Mouse (Mus musculus): ENCODE data around the gene Nedd9. TPM values are rescaled to one million over a fixed set of nuclear protein-coding genes. Genes with fewer than 3 reads are reported as not detected.

Gene Nedd9
- polyA plus RNA-seq, 1 experiment from 2014 or later = 12.4 TPM

DNA sequence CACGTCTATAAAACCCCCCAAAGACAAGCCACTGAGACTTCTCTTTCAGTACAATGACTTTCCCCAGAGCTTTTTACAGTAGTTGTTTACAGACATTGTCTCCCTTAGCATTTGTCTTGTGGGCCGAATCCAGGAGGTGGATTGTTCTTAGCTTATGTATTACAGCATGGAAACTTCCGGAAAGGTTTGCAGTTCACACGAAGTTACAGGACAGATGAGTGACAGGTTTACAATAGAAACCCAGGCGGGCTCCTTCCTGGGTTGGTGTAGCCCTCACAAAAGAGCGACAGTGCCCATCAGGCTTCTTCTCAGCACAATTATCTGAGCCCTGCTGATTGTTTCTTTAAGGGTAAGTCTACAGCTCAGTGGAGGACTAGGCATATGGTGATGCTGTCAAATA lies 124.3 kb downstream of the Nedd9 start:
- Histone ChIP-seq H3K9ac (replicated peaks) (no peak overlapping the region), H3K36me3 (no peaks in the 10 kb centered on the region), H3K27ac (replicated peaks) (no peak overlapping the region), H3K9me3 (replicated peaks) (no peaks in the 10 kb centered on the region), H3K4me3 (replicated peaks) (no peak overlapping the region), H3K27me3 (replicated peaks) (no peaks in the 10 kb centered on the region), H3K4me1 (peaks cover 17% of the 10 kb centered on the region), H3K4me2 (no peak overlapping the region)
- no peak for ATAC-seq (ENCODE audit: low FRiP score)
- WGBS = 71% methylated on average over 6 of the region's 6 CpGs

DNA sequence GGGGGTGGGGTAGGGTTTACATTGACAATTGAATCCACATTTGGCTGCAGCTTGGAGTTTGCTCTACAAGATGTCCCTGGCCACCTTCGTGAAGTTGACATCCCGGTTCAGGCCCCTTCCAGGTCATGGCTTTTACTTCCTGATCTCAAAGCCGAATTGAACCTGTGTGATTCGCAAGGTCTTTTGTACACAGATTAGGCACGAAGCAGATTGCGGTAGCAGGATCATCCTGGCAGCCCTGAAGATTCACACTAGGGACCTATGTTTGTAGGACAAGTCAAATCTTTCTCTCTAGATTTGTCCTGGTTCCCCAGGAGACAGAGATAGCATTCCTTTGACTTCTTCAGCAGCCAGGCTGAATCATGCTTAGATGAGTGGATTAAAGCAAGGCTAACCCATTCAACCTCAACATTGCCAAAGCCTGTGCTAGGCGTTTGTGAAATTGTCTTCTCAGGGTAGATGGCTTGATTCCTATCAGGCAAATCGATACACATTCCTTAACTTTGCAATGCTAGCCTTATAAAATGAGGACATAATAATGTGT lies 126.8 kb downstream of the Nedd9 start:
- Histone ChIP-seq H3K4me1 (peaks cover 39% of the 10 kb centered on the region), H3K9ac (replicated peaks) (no peak overlapping the region), H3K27ac (replicated peaks) (no peak overlapping the region), H3K9me3 (replicated peaks) (no peaks in the 10 kb centered on the region), H3K4me2 (peak overlapping the region; percentile 69; the same call in 1 of the 2 replicates), H3K27me3 (replicated peaks) (no peaks in the 10 kb centered on the region), H3K4me3 (replicated peaks) (no peak overlapping the region), H3K36me3 (no peaks in the 10 kb centered on the region)
- 23% methylated on average over 8 of the region's 8 CpGs for WGBS
- ATAC-seq (ENCODE audit: low FRiP score) = no peak

DNA sequence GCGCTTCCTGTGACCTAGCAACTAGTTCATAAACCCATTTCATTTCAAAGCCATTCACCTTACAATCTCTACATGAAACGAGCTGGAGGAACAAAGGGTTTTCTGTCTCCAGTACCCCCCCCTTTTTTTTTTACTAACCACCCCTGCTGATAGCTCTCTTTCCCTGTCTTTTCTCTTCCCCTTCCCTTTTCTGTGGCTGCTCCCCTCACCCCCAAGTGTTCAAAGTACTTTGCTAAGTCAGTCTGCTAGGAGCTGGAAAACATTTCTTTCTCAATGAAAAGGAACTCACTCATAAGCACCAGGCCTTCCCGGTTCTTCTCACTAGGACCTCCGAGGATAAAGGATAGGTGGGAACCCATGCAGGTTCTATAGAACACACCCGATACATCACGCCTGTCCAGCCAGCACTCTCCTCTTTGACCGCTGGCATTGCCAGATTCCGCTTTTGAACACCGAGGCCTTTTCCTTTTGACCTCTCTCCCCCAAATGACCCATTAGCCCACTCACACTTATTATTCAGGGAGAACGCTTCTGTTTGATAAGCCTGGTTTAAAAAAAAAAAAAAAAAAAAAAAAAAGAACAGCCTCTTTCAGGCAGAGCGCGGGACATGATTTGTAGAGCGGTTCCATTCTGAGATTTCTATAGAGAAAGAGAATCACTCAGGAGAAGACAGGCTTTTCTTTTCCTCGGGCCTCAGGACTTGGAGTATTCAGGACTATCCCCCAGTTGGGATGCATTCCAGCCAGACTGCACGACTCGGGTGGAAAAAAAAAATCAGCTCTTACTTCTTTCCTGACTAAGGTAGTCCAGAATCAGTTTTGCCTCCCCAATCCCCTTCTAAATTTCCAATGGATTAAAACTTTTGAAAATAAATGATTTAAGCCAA lies 127.6 kb downstream of the Nedd9 start:
- Histone ChIP-seq H3K27me3 (replicated peaks) (no peaks in the 10 kb centered on the region), H3K4me3 (replicated peaks) (peak overlapping the region; percentile 68), H3K4me1 (peaks cover 44% of the 10 kb centered on the region), H3K27ac (replicated peaks) (peak overlapping the region; percentile 93), H3K9ac (replicated peaks) (no peak overlapping the region; the same call in 1 of the 2 replicates), H3K36me3 (no peaks in the 10 kb centered on the region), H3K4me2 (peak overlapping the region; percentile 69), H3K9me3 (replicated peaks) (no peaks in the 10 kb centered on the region)
- 0 out of 2 replicates have a peak, but pooled peaks have one; percentile 23 for ATAC-seq (ENCODE audit: low FRiP score)
- WGBS = 2% methylated on average over 16 of the region's 16 CpGs

DNA sequence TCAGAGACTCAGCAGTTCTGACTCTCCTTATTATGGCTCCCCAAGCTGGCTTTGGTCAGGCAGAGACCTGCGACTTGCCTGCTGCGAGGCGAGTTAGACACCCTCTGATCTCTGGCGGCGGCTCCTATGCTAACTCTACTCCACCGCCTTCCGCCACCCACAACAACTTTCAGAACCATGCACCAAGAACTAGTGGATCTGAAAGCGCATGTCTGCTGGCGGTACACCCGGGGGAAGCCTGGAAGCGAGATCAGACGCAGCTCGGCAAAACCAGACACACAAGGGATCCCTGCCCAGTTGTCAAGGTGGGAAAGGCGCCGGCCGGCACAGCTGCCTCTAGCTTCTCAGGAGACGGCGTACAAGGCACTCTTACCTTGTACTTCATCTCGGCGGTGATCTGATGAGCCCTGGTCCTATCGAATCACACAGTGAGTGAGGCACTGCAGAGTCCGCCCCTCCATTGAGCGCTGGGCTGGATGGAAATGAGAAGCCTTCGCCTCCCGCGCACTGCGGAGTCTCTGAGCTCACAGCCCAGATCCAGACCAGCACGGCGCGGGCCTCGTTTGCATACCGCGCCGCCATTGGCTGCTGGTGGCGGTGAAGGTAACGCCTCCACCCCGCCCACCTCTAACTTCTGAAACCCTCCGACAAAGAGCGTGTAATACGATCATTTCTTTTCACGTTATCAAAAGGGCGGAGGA lies 128.5 kb downstream of the Nedd9 start:
- peak overlapping the region; percentile 68 for H3K4me3 ChIP-seq (replicated peaks)
- H3K9me3 ChIP-seq (replicated peaks) = no peaks in the 10 kb centered on the region
- H3K36me3 ChIP-seq = no peaks in the 10 kb centered on the region
- H3K9ac ChIP-seq (replicated peaks) = peak overlapping the region; percentile 71
- H3K27me3 ChIP-seq (replicated peaks) = no peaks in the 10 kb centered on the region
- ATAC-seq (ENCODE audit: low FRiP score) = peak; percentile 98
- WGBS = under 1% methylated on average over 42 of the region's 42 CpGs
- peak overlapping the region; percentile 69 for H3K4me2 ChIP-seq
- H3K27ac ChIP-seq (replicated peaks) = peak overlapping the region; percentile 93
- peaks cover 54% of the 10 kb centered on the region for H3K4me1 ChIP-seq

DNA sequence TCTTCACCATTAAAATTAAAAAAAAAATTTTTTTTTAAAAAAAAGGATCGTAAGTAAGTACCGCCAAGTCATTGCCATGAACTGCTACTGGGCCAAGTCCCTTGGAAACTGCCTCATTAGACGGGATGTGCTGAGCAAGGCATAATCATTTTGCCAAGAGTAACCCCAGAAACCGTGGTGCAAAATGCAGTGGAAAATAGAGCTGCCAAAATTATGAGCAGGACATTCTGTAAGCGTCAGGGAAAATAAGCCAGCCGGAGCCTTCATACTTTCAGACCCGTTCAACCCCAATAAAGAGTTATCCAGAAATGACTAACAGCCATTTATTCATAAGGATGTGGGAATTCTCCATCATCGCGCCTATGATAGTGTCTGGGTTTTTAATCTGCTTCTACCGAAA lies 129.2 kb downstream of the Nedd9 start:
- Histone ChIP-seq H3K4me2 (peak overlapping the region; percentile 69), H3K27ac (replicated peaks) (peak overlapping the region; percentile 93), H3K4me1 (peaks cover 56% of the 10 kb centered on the region), H3K27me3 (replicated peaks) (no peaks in the 10 kb centered on the region), H3K9me3 (replicated peaks) (no peaks in the 10 kb centered on the region), H3K9ac (replicated peaks) (peak overlapping the region; percentile 71), H3K36me3 (no peaks in the 10 kb centered on the region), H3K4me3 (replicated peaks) (peak overlapping the region; percentile 68)
- WGBS = 4% methylated on average over 10 of the region's 10 CpGs
- ATAC-seq (ENCODE audit: low FRiP score) = no peak

DNA sequence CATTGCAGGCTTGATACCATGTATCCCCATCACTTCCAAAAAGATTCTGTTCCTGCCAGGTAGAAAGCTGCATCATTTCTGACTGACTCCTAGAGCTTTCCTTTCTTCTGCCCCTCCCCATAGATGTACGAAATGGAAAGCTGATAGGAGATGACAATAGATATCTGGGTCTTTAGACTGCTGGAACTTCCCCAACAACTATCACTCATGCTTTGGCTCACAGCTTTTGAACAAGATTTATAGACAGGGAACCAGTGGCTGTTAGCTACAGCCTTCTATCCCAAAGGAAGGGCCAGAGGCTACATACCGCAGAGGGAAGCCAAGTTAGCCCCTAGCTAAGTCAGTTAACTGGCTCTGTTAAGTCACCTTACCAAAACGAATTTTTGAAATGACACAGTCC lies 129.6 kb downstream of the Nedd9 start:
- H3K36me3 ChIP-seq = no peaks in the 10 kb centered on the region
- no peaks in the 10 kb centered on the region for H3K9me3 ChIP-seq (replicated peaks)
- H3K4me3 ChIP-seq (replicated peaks) = peak overlapping the region; percentile 68
- 3% methylated on average over 3 of the region's 3 CpGs for WGBS
- no peak for ATAC-seq (ENCODE audit: low FRiP score)
- H3K9ac ChIP-seq (replicated peaks) = peak overlapping the region; percentile 71
- no peaks in the 10 kb centered on the region for H3K27me3 ChIP-seq (replicated peaks)
- peak overlapping the region; percentile 69 for H3K4me2 ChIP-seq
- H3K27ac ChIP-seq (replicated peaks) = 0 out of 2 replicates have a peak overlapping the region, but pooled peaks have one; percentile 93
- peaks cover 60% of the 10 kb centered on the region for H3K4me1 ChIP-seq

DNA sequence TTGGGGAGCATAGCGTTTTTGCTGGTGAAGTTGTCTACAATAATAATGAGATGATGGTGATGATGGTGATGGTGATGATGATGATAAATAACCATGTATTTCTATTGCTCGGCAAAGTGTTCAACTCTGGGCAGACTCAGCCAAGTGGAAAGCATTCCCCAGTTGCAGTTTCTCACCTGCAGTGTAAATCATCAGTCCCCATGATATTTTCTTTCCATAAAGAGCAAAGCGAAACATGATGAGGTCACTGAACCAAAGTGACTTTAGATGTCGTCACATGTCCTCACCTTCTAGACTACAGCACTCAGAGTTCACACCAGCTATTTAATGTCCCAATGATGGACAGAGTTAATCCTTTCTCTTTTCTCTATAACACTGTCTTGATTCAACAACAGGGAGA lies 130.0 kb downstream of the Nedd9 start:
- Histone ChIP-seq H3K9me3 (replicated peaks) (no peaks in the 10 kb centered on the region), H3K36me3 (no peaks in the 10 kb centered on the region), H3K4me3 (replicated peaks) (peak overlapping the region; percentile 68), H3K27me3 (replicated peaks) (no peaks in the 10 kb centered on the region), H3K4me1 (peaks cover 64% of the 10 kb centered on the region), H3K27ac (replicated peaks) (no peak overlapping the region), H3K4me2 (peak overlapping the region; percentile 69), H3K9ac (replicated peaks) (peak overlapping the region; percentile 71)
- no peak for ATAC-seq (ENCODE audit: low FRiP score)
- WGBS = 33% methylated on average over 4 of the region's 4 CpGs

DNA sequence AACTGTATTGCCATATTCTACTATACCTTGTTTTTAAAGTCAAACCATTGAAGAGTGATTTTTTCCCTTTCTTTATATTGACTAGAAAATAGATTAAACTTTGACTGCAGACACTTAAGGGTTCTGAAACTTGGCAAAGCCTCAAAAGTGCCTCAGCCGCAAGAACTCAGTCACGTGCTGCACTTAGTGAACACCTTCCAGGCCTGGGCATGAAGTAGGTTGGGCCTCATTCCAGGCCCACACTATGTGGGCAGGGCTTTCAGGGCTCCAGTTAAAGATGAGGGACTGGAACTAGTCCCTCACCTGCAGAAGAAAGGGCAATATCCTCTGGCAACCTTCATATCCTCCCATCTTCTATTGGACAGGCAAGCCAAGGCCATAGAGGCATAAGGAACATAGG lies 131.6 kb downstream of the Nedd9 start:
- Histone ChIP-seq H3K4me3 (replicated peaks) (0 out of 2 replicates have a peak overlapping the region, but pooled peaks have one; percentile 3), H3K4me1 (peaks cover 73% of the 10 kb centered on the region), H3K9me3 (replicated peaks) (no peaks in the 10 kb centered on the region), H3K9ac (replicated peaks) (no peak overlapping the region), H3K4me2 (peak overlapping the region; percentile 69), H3K36me3 (no peaks in the 10 kb centered on the region), H3K27ac (replicated peaks) (no peak overlapping the region), H3K27me3 (replicated peaks) (no peaks in the 10 kb centered on the region)
- WGBS = 35% methylated on average over 2 of the region's 2 CpGs
- ATAC-seq (ENCODE audit: low FRiP score) = no peak

DNA sequence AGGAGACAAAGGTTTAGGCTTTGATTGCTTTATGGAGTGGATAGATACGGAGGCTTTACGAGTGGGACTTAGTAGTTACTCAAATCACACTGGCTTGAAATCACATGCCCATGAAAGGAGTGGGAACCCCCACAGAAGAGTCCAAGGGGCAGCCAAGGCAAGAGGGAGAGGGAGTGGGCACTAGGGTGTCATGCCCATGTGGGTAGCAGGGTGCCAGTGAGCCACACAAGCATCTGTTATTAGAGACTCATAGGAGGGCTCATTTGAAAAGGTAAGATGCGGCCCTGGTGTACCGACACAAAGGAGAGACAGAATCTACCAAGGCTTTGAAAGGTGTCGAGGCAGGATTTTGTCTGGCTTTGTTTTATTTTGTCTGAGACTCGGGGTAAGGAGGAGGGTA lies 132.6 kb downstream of the Nedd9 start:
- Histone ChIP-seq H3K27me3 (replicated peaks) (no peaks in the 10 kb centered on the region), H3K9ac (replicated peaks) (no peak overlapping the region), H3K4me3 (replicated peaks) (peak overlapping the region; percentile 8; the same call in 1 of the 2 replicates), H3K36me3 (no peaks in the 10 kb centered on the region), H3K4me2 (peak overlapping the region; percentile 69), H3K27ac (replicated peaks) (no peak overlapping the region), H3K9me3 (replicated peaks) (no peaks in the 10 kb centered on the region), H3K4me1 (peaks cover 64% of the 10 kb centered on the region)
- WGBS = 18% methylated on average over 6 of the region's 6 CpGs
- no peak for ATAC-seq (ENCODE audit: low FRiP score)

DNA sequence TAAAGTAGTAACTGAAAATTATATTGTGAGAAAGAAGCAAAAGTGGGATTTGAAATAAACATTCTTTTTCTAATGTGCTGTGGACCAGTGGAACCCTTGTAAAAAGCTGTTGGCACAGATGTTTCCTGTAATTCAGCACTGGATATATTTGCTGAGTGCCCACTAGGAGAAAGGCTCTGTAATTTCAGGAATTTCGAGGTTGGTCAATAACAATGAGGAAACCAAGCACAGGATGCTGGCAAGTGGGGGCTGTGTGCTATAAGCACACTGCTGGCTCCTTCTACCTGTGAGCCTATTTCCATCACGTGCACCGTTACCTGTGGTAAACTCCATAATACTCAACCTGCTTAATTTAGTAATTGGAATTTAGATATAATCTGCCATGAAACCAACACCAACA lies 133.5 kb downstream of the Nedd9 start:
- Histone ChIP-seq H3K27ac (replicated peaks) (no peak overlapping the region), H3K36me3 (no peaks in the 10 kb centered on the region), H3K27me3 (replicated peaks) (no peaks in the 10 kb centered on the region), H3K4me1 (peaks cover 61% of the 10 kb centered on the region), H3K9ac (replicated peaks) (no peak overlapping the region), H3K4me2 (peak overlapping the region; percentile 69; the same call in 1 of the 2 replicates), H3K4me3 (replicated peaks) (no peak overlapping the region), H3K9me3 (replicated peaks) (no peaks in the 10 kb centered on the region)
- no peak for ATAC-seq (ENCODE audit: low FRiP score)
- 65% methylated on average over 3 of the region's 3 CpGs for WGBS

DNA sequence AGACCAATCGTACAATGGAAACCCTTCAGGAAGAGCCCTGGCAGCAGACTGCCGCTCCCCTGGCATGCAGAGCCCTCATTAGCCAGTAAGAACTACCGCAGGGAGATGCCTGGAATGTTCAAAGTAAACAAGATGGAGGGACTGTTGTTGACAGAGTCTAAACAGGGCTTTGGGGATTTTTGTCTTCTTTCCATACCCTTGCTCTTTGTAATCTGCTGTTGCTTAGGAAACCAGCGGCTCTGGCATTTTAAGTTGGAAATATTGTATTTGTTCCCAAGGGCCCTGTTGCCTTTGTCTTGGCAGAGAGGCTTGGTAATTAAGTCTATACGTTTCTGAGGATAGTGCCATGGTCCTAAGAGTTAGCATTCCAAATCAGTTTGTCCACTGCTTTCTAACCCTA lies 134.8 kb downstream of the Nedd9 start:
- peak overlapping the region; percentile 17; the same call in 1 of the 2 replicates for H3K4me2 ChIP-seq

More for the DNA sequence above, 134.8 kb downstream of the Nedd9 start:
- H3K4me3 ChIP-seq (replicated peaks) = no peak overlapping the region
- H3K9me3 ChIP-seq (replicated peaks) = no peaks in the 10 kb centered on the region
- H3K36me3 ChIP-seq = no peaks in the 10 kb centered on the region
- no peak overlapping the region for H3K9ac ChIP-seq (replicated peaks)
- H3K27me3 ChIP-seq (replicated peaks) = no peaks in the 10 kb centered on the region
- H3K27ac ChIP-seq (replicated peaks) = peak overlapping the region; percentile 52
- 13% methylated on average over 5 of the region's 5 CpGs for WGBS
- peak; percentile 59; the same call in 1 of the 2 replicates for ATAC-seq (ENCODE audit: low FRiP score)
- peaks cover 56% of the 10 kb centered on the region for H3K4me1 ChIP-seq

All from neural tube, embryonic 15.5 days (tissue).